Mouse (Mus musculus) bone marrow macrophage, adult 2 months (primary cell): ENCODE measurements around the gene Atxn1l. TPM values are rescaled to one million over a fixed set of nuclear protein-coding genes. Genes with fewer than 3 reads are reported as not detected.
A peak's percentile ranks its signal among the peaks of the same experiment; 100 is the strongest.
"Not testable (repeated sequence)": the region's sequence is repeated elsewhere in the genome, so short reads cannot be mapped to it uniquely, and the experiment has no call there.

Experiments used
- H3K27ac ChIP-seq: 2 replicates; pipeline ENCODE4 v1.5.1; 2012; ENCODE audit warnings: low read depth, low read length; ENCODE audit not compliant: insufficient read depth
- H3K4me1 ChIP-seq: 2 replicates; pipeline ENCODE4 v1.6.1; 2012; ENCODE audit warnings: low read length; ENCODE audit not compliant: control insufficient read depth, insufficient read depth
- H3K4me3 ChIP-seq: 2 replicates; pipeline ENCODE4 v1.5.1; 2012; ENCODE audit warnings: mild to moderate bottlenecking, low read length, moderate library complexity; ENCODE audit not compliant: insufficient read depth
- CTCF ChIP-seq: IDR thresholded peaks from 2 replicates; pipeline ENCODE4 v1.5.1; 2012; ENCODE audit warnings: low read depth, mild to moderate bottlenecking, low read length, moderate library complexity
- POLR2A ChIP-seq: IDR thresholded peaks from 2 replicates; pipeline ENCODE4 v1.6.1; 2012; ENCODE audit warnings: mild to moderate bottlenecking, low read depth, low read length, borderline replicate concordance
- polyA plus RNA-seq: library from polyadenylated mRNA; stranded (reverse); fragments of >200 nt; gene quantifications from 2 replicates; pipeline ENCODE4 v1.2.4, GENCODE M21; 2012; ENCODE audit not compliant: missing spikeins, insufficient read depth, insufficient read length

Gene Atxn1l
- polyA plus RNA-seq, 1 experiment, result 21.0 TPM

- Histone ChIP-seq H3K4me3 (no peak overlapping the region), H3K27ac (peak overlapping the region; percentile 32; the same call in 1 of the 2 replicates), H3K4me1 (peaks cover 21% of the 10 kb centered on the region)
- no peak for TF ChIP-seq CTCF
- no peak for TF ChIP-seq POLR2A
Measured at GRCm38 (mm10) chr8:109759426-109759825, 21.9 kb upstream of the Atxn1l start.

GRCm38 (mm10) chr8:109756849-109757248, 19.3 kb upstream of the Atxn1l start:
- Histone ChIP-seq H3K27ac (no peak overlapping the region), H3K4me1 (peaks cover 21% of the 10 kb centered on the region), H3K4me3 (no peak overlapping the region)
- TF ChIP-seq POLR2A, result no peak

GRCm38 (mm10) chr8:109755554-109755953, 18.0 kb upstream of the Atxn1l start:
- H3K4me1 ChIP-seq, result peaks cover 26% of the 10 kb centered on the region
- not testable (repeated sequence) for H3K27ac ChIP-seq, H3K4me3 ChIP-seq

GRCm38 (mm10) chr8:109754696-109755095, 17.2 kb upstream of the Atxn1l start:
- Histone ChIP-seq H3K4me1 (peaks cover 22% of the 10 kb centered on the region), H3K4me3 (no peak overlapping the region), H3K27ac (no peak overlapping the region)
- no peak for TF ChIP-seq CTCF
- TF ChIP-seq POLR2A, result no peak

GRCm38 (mm10) chr8:109751731-109752485, 14.4 kb upstream of the Atxn1l start:
- Histone ChIP-seq H3K27ac (no peak overlapping the region), H3K4me3 (no peak overlapping the region), H3K4me1 (peaks cover 22% of the 10 kb centered on the region)
- no peak for TF ChIP-seq POLR2A
- no peak for TF ChIP-seq CTCF

DNA sequence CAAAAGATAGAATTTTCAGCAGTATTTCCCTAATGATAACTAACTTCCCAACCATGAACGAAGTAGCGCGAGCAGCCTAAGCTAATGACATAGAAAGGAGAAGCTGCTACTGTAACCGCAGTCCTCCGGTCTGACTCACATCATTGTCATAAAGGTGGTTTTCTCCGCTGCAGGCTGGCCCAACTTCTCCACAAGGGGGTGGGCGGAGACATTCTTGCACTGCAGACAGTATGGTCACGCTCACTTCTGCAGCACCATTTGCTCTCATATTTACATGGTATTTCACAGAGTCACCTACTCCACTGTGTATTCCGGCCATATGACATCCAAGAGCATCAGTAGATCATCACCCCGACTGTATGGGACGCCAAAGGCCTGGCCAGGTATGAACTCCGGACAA, 13.2 kb upstream of the Atxn1l start:
- Histone ChIP-seq H3K4me1 (peaks cover 22% of the 10 kb centered on the region), H3K27ac (peak overlapping the region; percentile 30; the same call in 1 of the 2 replicates), H3K4me3 (peak overlapping the region; percentile 15)
- TF ChIP-seq POLR2A (no peak), CTCF (no peak)

- H3K4me1 ChIP-seq, result peaks cover 22% of the 10 kb centered on the region
- TF ChIP-seq CTCF (no peak), POLR2A (no peak)
- H3K27ac ChIP-seq, result peak overlapping the region; percentile 30
- peak overlapping the region; percentile 14 for H3K4me3 ChIP-seq
Measured at GRCm38 (mm10) chr8:109750274-109750673, 12.7 kb upstream of the Atxn1l start.

DNA sequence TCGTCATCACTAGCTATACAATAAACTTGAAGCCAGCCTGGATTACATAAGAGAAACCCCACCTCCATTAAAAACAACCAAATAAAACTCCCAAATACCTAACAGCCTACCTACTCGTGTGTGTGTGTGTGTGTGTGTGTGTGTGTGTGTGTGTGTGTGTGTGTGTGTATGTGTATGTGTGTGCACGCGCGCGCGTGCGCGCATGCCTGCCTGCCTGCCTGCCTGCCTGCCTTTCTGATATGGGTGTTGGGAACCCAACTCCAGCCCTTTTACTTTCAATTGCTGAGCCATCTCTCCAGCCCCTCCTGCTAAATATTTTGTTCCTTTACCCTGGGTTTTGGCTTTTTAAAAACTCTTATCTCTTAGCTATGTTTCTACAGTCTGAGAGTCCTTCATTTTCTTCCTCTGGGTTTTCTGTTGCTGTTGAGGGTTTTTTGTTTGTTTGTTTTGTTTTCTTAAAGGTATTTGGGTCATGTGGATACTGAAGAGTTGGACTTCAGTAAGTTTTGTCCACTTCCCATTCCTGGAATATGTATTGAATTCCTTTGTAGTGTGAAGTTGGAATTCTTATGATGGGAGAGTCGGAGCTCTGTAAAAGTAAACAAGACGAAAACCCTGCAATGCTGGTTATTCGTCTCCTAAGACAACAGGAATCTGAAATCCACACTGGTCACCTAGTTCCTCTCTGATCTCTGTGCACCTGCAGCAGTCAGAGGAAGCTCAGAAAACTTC, 10.1 kb upstream of the Atxn1l start:
- H3K4me3 ChIP-seq, result no peak overlapping the region
- H3K4me1 ChIP-seq, result peaks cover 22% of the 10 kb centered on the region
- H3K27ac ChIP-seq, result no peak overlapping the region
- TF ChIP-seq CTCF (no peak), POLR2A (no peak)

DNA sequence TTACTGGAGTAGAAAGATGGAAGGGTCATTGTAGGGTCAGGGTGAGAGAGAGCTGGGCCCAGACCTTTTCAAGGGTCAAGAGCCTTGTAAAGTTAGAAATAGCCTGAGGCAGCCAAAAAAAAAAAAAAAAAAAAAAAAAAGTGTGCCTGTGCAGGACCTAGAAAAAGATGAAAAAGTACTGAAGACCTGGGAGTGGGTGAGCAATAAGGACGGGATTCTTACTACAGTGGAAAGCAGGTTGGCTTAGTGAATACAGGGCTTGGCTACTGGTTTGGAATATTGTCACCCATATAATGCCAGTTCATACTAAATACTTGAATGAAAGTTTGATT, 476 bp upstream of the Atxn1l start:
- peak overlapping the region; percentile 99; the same call in 1 of the 2 replicates for H3K4me3 ChIP-seq
- H3K27ac ChIP-seq, result no peak overlapping the region
- H3K4me1 ChIP-seq, result peaks cover 27% of the 10 kb centered on the region
- TF ChIP-seq CTCF (no peak), POLR2A (no peak)

GRCm38 (mm10) chr8:109736819-109737218, 720 bp downstream of the Atxn1l start:
- TF ChIP-seq CTCF (no peak), POLR2A (no peak)
- H3K4me1 ChIP-seq, result peaks cover 27% of the 10 kb centered on the region
- peak overlapping the region; percentile 45; the same call in 1 of the 2 replicates for H3K27ac ChIP-seq

More at GRCm38 (mm10) chr8:109736819-109737218, 720 bp downstream of the Atxn1l start:
- H3K4me3 ChIP-seq, result peak overlapping the region; percentile 99
